In the genomic region with DNA sequence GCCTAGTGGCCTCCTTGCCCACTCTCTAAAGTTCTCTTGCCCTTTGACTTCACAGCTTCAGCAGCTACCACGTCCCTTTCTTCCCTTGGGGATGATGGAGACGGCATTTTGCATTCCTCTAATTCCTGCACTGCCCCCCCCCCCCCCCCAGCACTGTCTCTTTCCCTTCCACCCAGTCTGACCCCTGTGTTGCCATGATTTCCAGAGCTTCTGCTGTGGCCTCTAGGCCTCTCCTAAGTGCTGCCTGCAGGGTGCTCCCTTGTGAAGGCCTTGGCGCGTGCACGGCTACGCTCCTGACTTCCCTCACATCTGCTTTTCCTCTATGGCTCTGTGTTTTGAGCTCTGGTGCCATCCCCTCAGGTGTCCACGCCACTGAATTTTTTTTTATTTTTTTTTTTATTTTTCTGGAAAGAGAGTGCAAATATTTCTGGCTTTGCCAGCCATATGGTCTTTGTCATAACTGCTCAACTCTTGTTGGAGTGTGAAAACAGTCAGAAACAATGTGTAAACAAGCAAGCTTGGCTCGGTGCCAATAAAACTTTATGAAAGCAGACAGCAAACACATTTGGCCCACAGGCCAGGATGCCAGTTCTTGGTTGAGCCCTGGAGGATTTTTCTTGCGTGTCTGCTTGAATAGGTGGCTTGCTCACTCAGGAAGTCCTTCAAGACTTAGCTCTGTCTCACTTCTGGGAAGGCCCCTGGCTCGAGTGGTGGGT, we compare ENCODE assay signal across 9 mouse cellular contexts. TPM values are rescaled to one million over a fixed set of nuclear protein-coding genes. Genes with fewer than 3 reads are reported as not detected.
DNase-seq lines count a peak whose midpoint lies in the region; ATAC-seq and TF ChIP-seq lines count a peak whose summit lies in the region.
"Had no signal": no experiment of that assay in that cellular context is flagged by ENCODE, and none has a peak within 500 bp of the region (broad histone marks: within the 10 kb centered on the region; RNA-seq: fewer than 3 reads in every experiment).

No protein-coding gene starts in this region.

- WGBS in forebrain, embryonic 14.5 days = 75% methylated on average over 10 of the region's 10 CpGs
- 64% methylated on average over 10 of the region's 10 CpGs for WGBS in forebrain, embryonic 16.5 days
- 15% methylated on average over 10 of the region's 10 CpGs for WGBS in limb, embryonic 14.5 days

- no peaks in the 10 kb centered on the region for H3K9me3 ChIP-seq in forebrain, embryonic 14.5 days (replicated peaks; ENCODE audit: control insufficient read depth, low read length)
- no peaks in the 10 kb centered on the region for H3K9me3 ChIP-seq in forebrain, embryonic 16.5 days (ENCODE audit: control insufficient read depth, low read length)
- no peaks in the 10 kb centered on the region for H3K9me3 ChIP-seq in limb, embryonic 14.5 days (ENCODE audit: control insufficient read depth, low read length)

- peak; percentile 10; the same call in 1 of the 2 replicates for TF ChIP-seq CTCF in embryonic fibroblast, embryonic 13.5 days (IDR thresholded peaks at IDR 0.05; ENCODE audit: borderline replicate concordance, insufficient read depth, low read length)

- TF ChIP-seq POLR2A in embryonic fibroblast, embryonic 13.5 days (IDR thresholded peaks at IDR 0.05; ENCODE audit: low read depth, low read length) = no peak
- TF ChIP-seq POLR2A in limb, embryonic 14.5 days (IDR thresholded peaks at IDR 0.05; ENCODE audit: borderline replicate concordance, extremely low read depth, insufficient read depth, insufficient read length) = no peak

- H3K4me3 ChIP-seq in forebrain, embryonic 14.5 days (ENCODE audit: low read depth, low read length) = no peak overlapping the region
- H3K4me3 ChIP-seq in forebrain, embryonic 16.5 days (replicated peaks; ENCODE audit: low read length) = no peak overlapping the region
- H3K4me3 ChIP-seq in embryonic fibroblast, embryonic 13.5 days (ENCODE audit: insufficient read depth, low read length) = no peak overlapping the region
- H3K4me3 ChIP-seq in limb, embryonic 14.5 days (replicated peaks; ENCODE audit: low read length) = no peak overlapping the region
- H3K4me3 ChIP-seq: heart, adult 2 months had no signal

- peak; percentile 45 for DNase-seq in forebrain, embryonic 14.5 days (ENCODE audit: low spot score)
- DNase-seq in 3T3-L1 (ENCODE audit: low read depth, low spot score) = peak; percentile 46
- peak; percentile 29 for DNase-seq in limb, embryonic 14.5 days (ENCODE audit: low spot score)
- DNase-seq in layer of hippocampus, postnatal 36 days = no peak
- DNase-seq in frontal cortex, postnatal 14 days (ENCODE audit: low spot score in 2 of 2) = no peak
- DNase-seq in gastrocnemius, adult 8-10 months (ENCODE audit: low spot score in 2 of 2) = no peak
- DNase-seq: heart, adult 2 months had no signal

- no peaks in the 10 kb centered on the region for H3K27me3 ChIP-seq in forebrain, embryonic 14.5 days (replicated peaks; ENCODE audit: control insufficient read depth, insufficient read depth, low read length)
- H3K27me3 ChIP-seq in forebrain, embryonic 16.5 days (replicated peaks; ENCODE audit: control insufficient read depth, insufficient read depth, low read length) = no peaks in the 10 kb centered on the region
- H3K27me3 ChIP-seq in limb, embryonic 14.5 days (ENCODE audit: control insufficient read depth, insufficient read depth, low read length) = no peaks in the 10 kb centered on the region

- H3K4me1 ChIP-seq in forebrain, embryonic 14.5 days (ENCODE audit: control insufficient read depth, insufficient read depth, low read length) = 0 out of 2 replicates have a peak, but pooled peaks cover 3% of the 10 kb centered on the region
- 0 out of 2 replicates have a peak, but pooled peaks cover 2% of the 10 kb centered on the region for H3K4me1 ChIP-seq in forebrain, embryonic 16.5 days (replicated peaks; ENCODE audit: control insufficient read depth, insufficient read depth, low read length)
- H3K4me1 ChIP-seq in embryonic fibroblast, embryonic 13.5 days (ENCODE audit: control insufficient read depth, insufficient read depth, low read length) = peaks cover 3% of the 10 kb centered on the region; the same call in 1 of the 2 replicates
- H3K4me1 ChIP-seq in limb, embryonic 14.5 days (ENCODE audit: control insufficient read depth, insufficient read depth, low read length) = peaks cover 17% of the 10 kb centered on the region

- no peak for ATAC-seq in forebrain, embryonic 14.5 days
- ATAC-seq in forebrain, embryonic 16.5 days = no peak
- ATAC-seq in limb, embryonic 14.5 days (ENCODE audit: low FRiP score, low read depth) = peak; percentile 24; the same call in 1 of the 2 replicates

- no peak overlapping the region for H3K4me2 ChIP-seq in forebrain, embryonic 14.5 days (ENCODE audit: low read length)
- no peak overlapping the region for H3K4me2 ChIP-seq in forebrain, embryonic 16.5 days (ENCODE audit: low read length)
- no peak overlapping the region for H3K4me2 ChIP-seq in limb, embryonic 14.5 days (replicated peaks; ENCODE audit: low read depth, low read length, severe bottlenecking)

- no peak overlapping the region for H3K9ac ChIP-seq in forebrain, embryonic 14.5 days (ENCODE audit: low read length)
- no peak overlapping the region for H3K9ac ChIP-seq in forebrain, embryonic 16.5 days (replicated peaks; ENCODE audit: low read depth, low read length)
- H3K9ac ChIP-seq in limb, embryonic 14.5 days (ENCODE audit: low read depth, low read length, severe bottlenecking) = no peak overlapping the region

- no peak overlapping the region for H3K27ac ChIP-seq in forebrain, embryonic 14.5 days (ENCODE audit: low read depth, low read length)
- no peak overlapping the region for H3K27ac ChIP-seq in forebrain, embryonic 16.5 days (ENCODE audit: low read length)
- H3K27ac ChIP-seq in embryonic fibroblast, embryonic 13.5 days (ENCODE audit: insufficient read depth, low read length) = no peak overlapping the region
- peak overlapping the region; percentile 43; the same call in 1 of the 2 replicates for H3K27ac ChIP-seq in limb, embryonic 14.5 days (replicated peaks; ENCODE audit: low read depth, low read length)
- H3K27ac ChIP-seq: heart, adult 2 months had no signal

- H3K36me3 ChIP-seq in forebrain, embryonic 14.5 days (ENCODE audit: control insufficient read depth, insufficient read depth, low read length) = peaks cover 10% of the 10 kb centered on the region; the same call in 1 of the 2 replicates
- no peaks in the 10 kb centered on the region for H3K36me3 ChIP-seq in forebrain, embryonic 16.5 days (ENCODE audit: control insufficient read depth, insufficient read depth)
- H3K36me3 ChIP-seq in limb, embryonic 14.5 days (ENCODE audit: control insufficient read depth, insufficient read depth, low read length) = peaks cover 15% of the 10 kb centered on the region

RNA-seq across cellular contexts. Expression of a gene that starts 40.6 kb away (rescaled TPM):
- polyA plus RNA-seq in forebrain, embryonic 14.5 days (2014; fragmentation: Nextera tagmentation; extraction: Ambion mirVana) = 5.7 and 6.2 TPM in 2 replicates
- polyA plus RNA-seq in forebrain, embryonic 16.5 days (2015; fragmentation: Nextera tagmentation; extraction: Ambion mirVana) = 4.8 and 4.9 TPM in 2 replicates
- 3.5 and 4.1 TPM in 2 replicates for polyA plus RNA-seq in embryonic fibroblast, embryonic 13.5 days (2011; ENCODE audit: insufficient read length, low read depth, missing spikeins)
- polyA plus RNA-seq in limb, embryonic 14.5 days (2012; rRNA removed) = 4.1 and 5.3 TPM in 2 replicates
- 5.5 and 5.6 TPM in 2 replicates for polyA plus RNA-seq in limb, embryonic 14.5 days (2014; fragmentation: Nextera tagmentation; extraction: Ambion mirVana)
- total RNA-seq in layer of hippocampus, postnatal 36 days (2021) = 1 to 10 TPM; 8.5 to 8.9 TPM
- 1 to 10 TPM; 5.1 to 7.8 (median 6.0) TPM for total RNA-seq in gastrocnemius, adult 8-10 months (2022)

RNA-seq across cellular contexts. Expression of a gene that starts 40.9 kb away (rescaled TPM):
- 8.9 and 11.0 TPM in 2 replicates for polyA plus RNA-seq in forebrain, embryonic 14.5 days (2014; fragmentation: Nextera tagmentation; extraction: Ambion mirVana)
- 9.1 and 11.3 TPM in 2 replicates for polyA plus RNA-seq in forebrain, embryonic 16.5 days (2015; fragmentation: Nextera tagmentation; extraction: Ambion mirVana)
- 7.2 and 14.8 TPM in 2 replicates for polyA plus RNA-seq in embryonic fibroblast, embryonic 13.5 days (2011; ENCODE audit: insufficient read length, low read depth, missing spikeins)
- polyA plus RNA-seq in limb, embryonic 14.5 days (2012; rRNA removed) = 19.2 and 21.1 TPM in 2 replicates
- 11.9 and 13.7 TPM in 2 replicates for polyA plus RNA-seq in limb, embryonic 14.5 days (2014; fragmentation: Nextera tagmentation; extraction: Ambion mirVana)
- 1 to 10 TPM; 4.1 to 4.3 TPM for total RNA-seq in layer of hippocampus, postnatal 36 days (2021)
- 1 to 10 TPM; 1.3 to 2.6 (median 2.0) TPM for total RNA-seq in gastrocnemius, adult 8-10 months (2022)

Comparison
In these comparisons a context has a peak if more than half of its experiments do, and no peak if none do; other contexts are left out.
1. DNase-seq: peak in forebrain, embryonic 14.5 days (single experiment), 3T3-L1 (single experiment) and limb, embryonic 14.5 days (single experiment); none in layer of hippocampus, postnatal 36 days (0 of 2), frontal cortex, postnatal 14 days (0 of 2) and gastrocnemius, adult 8-10 months (0 of 2).